Mouse (Mus musculus) embryo, embryonic 11 days (tissue): ENCODE measurements around the gene Adgrv1.
A peak's percentile ranks its signal among the peaks of the same experiment; 100 is the strongest.
"Not testable (repeated sequence)": the region's sequence is repeated elsewhere in the genome, so short reads cannot be mapped to it uniquely, and the experiment has no call there.

ENCODE experiments used
- DNase-seq: peaks from one replicate; pipeline ENCODE4 v3.0.0-alpha.2; 2015

Gene Adgrv1

DNA sequence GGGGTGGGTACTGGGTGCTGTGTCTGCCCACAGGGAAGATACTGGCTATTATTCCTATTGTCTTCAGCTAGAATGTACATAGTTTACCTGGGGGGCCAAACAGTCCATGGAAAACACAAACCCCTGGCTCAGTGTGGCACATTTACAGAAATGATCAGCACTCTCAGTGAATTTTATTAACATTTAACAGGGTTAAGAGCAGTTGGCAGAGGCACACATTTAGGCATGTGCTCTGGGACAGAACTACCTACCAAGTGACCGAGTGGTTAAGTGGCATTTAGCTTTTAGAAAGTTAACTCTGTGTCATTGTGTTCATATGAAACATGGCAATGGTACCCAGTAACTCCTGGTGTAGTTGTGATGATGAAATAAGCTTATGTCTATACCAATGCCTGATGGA, 304.8 kb downstream of the Adgrv1 start:
- no peak for DNase-seq

DNA sequence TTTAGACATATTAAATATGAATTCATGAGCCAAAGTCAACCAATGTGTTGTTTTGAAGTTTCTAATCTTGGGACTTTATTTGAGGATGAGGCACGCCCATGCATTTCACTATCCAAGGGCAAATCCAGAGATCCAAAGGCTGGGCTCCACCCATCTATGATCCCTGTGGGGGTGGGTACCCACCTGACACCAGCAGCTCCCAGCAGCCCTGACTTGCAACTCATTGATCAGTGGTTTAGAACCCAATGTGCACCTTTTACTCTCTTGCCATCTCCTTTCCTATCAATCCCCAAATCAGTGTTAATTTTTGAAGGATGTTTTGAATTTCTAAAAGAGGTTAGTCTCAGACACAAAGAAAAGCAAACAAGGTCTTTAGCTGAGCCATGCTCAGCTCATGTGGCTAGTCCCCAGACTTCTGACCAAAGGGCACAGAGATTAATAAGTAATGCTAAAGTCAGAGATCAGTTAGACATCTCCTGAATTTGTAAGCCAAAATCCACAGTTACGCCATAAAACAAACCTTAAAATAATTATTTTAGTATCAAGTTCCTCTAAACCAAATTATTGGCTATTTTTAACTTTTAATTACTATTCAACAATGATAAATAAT, 307.2 kb downstream of the Adgrv1 start:
- DNase-seq = no peak

- DNase-seq = no peak
These were observed 309.2 kb downstream of the Adgrv1 start for GRCm38 (mm10) chr13:81323546-81324316.

DNA sequence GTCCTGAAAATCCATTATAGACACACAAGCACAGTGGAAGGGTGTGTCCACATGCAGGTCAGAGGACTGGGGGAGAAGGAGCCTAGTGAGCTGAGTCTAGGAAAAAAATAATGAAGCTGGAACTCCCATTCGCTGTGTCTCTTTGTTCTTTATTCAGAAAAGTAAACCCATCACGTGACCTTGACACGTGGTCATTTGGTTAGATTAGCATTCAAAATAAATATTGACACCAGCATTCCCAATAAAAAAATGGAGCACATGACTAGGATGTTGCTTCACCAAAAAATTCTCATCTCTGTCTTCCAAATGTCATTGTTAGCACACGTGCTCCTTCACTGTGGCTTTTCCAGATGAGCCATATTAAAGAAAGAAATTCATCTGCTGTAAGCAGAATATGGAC, 316.4 kb downstream of the Adgrv1 start:
- no peak for DNase-seq

GRCm38 (mm10) chr13:81314306-81315120, 318.4 kb downstream of the Adgrv1 start:
- DNase-seq = peak; percentile 39

GRCm38 (mm10) chr13:81312148-81312547, 320.8 kb downstream of the Adgrv1 start:
- no peak for DNase-seq

- no peak for DNase-seq
These were observed 332.1 kb downstream of the Adgrv1 start for GRCm38 (mm10) chr13:81300851-81301250.

GRCm38 (mm10) chr13:81294106-81294505, 338.8 kb downstream of the Adgrv1 start:
- no peak for DNase-seq

- no peak for DNase-seq
These were observed 350.8 kb downstream of the Adgrv1 start for GRCm38 (mm10) chr13:81282193-81282592.

- no peak for DNase-seq
These were observed 352.2 kb downstream of the Adgrv1 start for GRCm38 (mm10) chr13:81280650-81281229.

- DNase-seq = no peak
These were observed 353.6 kb downstream of the Adgrv1 start for GRCm38 (mm10) chr13:81279351-81279736.

GRCm38 (mm10) chr13:81278669-81279350, 354.1 kb downstream of the Adgrv1 start:
- no peak for DNase-seq

- DNase-seq = no peak
These were observed 359.1 kb downstream of the Adgrv1 start for GRCm38 (mm10) chr13:81273837-81274236.

DNA sequence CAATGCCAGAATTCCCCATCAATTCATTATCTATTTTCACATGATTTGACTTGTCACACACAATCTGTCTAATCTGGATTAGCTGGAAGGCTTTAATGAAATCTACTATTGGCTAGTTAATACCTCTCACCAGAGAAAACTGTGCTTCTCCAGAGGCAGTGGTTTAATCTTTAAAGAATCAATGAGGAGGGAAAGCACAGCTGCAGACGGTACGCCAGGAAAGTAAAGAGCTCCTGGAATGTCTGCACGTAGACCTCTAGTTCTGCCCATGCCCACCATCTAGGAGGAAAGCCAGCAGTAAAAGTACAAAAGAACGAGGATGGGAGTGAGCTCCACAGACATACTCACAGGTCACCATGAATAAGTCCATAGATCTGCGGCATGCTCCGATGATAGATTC, 362.6 kb downstream of the Adgrv1 start:
- DNase-seq = no peak

GRCm38 (mm10) chr13:81269056-81269455, 363.9 kb downstream of the Adgrv1 start:
- no peak for DNase-seq

GRCm38 (mm10) chr13:81267489-81267888, 365.5 kb downstream of the Adgrv1 start:
- DNase-seq = not testable (repeated sequence)

DNA sequence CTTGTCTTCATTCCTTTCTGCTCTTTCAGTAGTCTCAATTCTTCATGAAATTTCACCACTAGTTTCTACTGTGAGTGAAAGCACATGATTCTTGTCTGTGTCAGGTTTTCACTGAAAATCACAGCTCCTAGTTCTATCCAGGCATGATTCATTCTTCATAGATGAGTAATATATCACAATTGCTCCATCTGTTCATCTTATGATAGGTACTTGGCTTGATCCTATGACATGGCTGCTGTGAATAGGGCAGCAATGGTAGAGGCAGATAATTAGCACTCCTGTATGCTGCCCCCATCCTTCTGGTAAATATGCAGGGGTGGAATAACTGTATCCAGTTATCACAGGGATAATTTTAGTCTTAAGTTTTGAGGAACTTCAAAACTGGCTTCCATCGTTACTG, 368.5 kb downstream of the Adgrv1 start:
- no peak for DNase-seq

DNA sequence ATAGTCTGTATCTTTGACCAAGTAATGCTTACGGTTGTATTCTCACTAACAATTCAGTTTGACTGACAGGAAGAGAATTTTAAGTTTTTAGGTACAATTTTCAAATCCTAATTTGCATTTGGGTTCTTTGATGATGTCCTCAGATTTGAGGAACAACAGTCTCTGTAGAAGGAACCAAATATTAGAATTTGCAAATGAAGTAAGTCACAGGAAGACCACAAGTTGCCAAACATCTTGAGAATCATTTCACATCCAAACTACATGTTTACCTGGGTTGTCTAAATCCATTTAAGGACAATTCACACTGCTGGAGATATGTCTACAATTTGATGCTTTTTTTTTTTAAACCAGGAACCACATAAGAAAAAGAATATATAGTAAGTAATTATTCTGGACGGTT, 391.8 kb downstream of the Adgrv1 start:
- no peak for DNase-seq

DNA sequence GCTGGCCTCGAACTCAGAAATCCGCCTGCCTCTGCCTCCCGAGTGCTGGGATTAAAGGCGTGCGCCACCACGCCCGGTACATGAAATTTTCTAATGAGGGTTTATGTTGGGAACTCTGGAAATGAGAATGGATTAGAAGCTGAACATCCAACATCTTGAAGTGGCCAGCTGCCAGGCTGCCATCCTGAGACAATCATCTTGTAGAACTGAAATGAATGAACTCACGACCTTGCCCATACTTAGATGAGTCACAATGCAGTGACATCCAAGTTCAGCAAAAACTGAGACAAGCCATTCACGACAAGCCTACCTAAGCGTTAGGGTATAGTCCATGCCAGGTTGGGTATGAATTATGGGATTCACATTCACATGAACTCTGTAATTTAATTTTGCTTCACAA, 393.1 kb downstream of the Adgrv1 start:
- DNase-seq = no peak

DNA sequence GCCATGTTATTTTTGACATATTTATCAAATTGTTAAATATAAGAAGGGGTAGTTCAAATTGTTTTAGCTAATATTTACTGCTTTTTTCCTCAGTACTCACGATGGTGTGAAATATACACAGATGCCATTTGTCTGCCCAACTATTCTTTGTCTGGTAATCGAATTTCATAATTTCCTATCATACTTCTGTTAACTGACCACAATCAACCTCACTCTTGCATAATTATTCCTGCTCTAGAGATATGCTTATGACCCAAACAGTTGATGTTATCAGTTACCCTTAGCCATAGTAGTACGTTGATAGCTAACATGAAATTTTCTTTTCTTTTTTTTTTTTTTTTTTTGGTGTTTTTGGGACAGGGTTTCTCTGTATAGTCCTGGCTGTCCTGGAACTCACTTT, 393.5 kb downstream of the Adgrv1 start:
- no peak for DNase-seq

GRCm38 (mm10) chr13:81238855-81239254, 394.1 kb downstream of the Adgrv1 start:
- DNase-seq = no peak

- no peak for DNase-seq
These were observed 395.0 kb downstream of the Adgrv1 start for GRCm38 (mm10) chr13:81237947-81238346.
